Mouse (Mus musculus) intestine, embryonic 15.5 days (tissue): ENCODE results near the gene Ckap4. TPM values are rescaled to one million over a fixed set of nuclear protein-coding genes. Genes with fewer than 3 reads are reported as not detected.
"Not testable (repeated sequence)": the region's sequence is repeated elsewhere in the genome, so short reads cannot be mapped to it uniquely, and the experiment has no call there.

ENCODE experiments used
- ATAC-seq: fragments of 200-750 bp; cut with Nextera tagmentation; 2 replicates; pipeline ENCODE4 v1.8.0; 2017; ENCODE audit warnings: moderate TSS enrichment, moderate library complexity
- H3K27ac ChIP-seq: fragments of 300-500 bp; sonication (generic); 2 replicates; pipeline ENCODE4 v1.5.1; 2015; ENCODE audit warnings: mild to moderate bottlenecking, inconsistent platforms
- H3K27me3 ChIP-seq: fragments of 300-500 bp; sonication (generic); replicated peaks from 2 replicates; pipeline ENCODE4 v1.6.1; 2015; ENCODE audit warnings: inconsistent platforms
- H3K36me3 ChIP-seq: fragments of 300-500 bp; sonication (generic); 2 replicates; pipeline ENCODE4 v1.6.1; 2015; ENCODE audit warnings: inconsistent platforms
- H3K4me1 ChIP-seq: fragments of 300-500 bp; sonication (generic); replicated peaks from 2 replicates; pipeline ENCODE4 v1.6.1; 2015; ENCODE audit warnings: inconsistent platforms
- H3K4me2 ChIP-seq: fragments of 300-500 bp; sonication (generic); replicated peaks from 2 replicates; pipeline ENCODE4 v1.6.1; 2015; ENCODE audit warnings: mild to moderate bottlenecking, inconsistent platforms
- H3K4me3 ChIP-seq: fragments of 300-500 bp; sonication (generic); replicated peaks from 2 replicates; pipeline ENCODE4 v1.5.1; 2015; ENCODE audit warnings: inconsistent platforms
- H3K9ac ChIP-seq: fragments of 300-500 bp; sonication (generic); 2 replicates; pipeline ENCODE4 v1.6.1; 2015; ENCODE audit warnings: inconsistent platforms
- H3K9me3 ChIP-seq: fragments of 300-500 bp; sonication (generic); 2 replicates; pipeline ENCODE4 v1.6.1; 2016; ENCODE audit warnings: inconsistent platforms
- WGBS: fragments of 180-500 bp; shearing (Covaris S2); methylation state at CpG from one replicate; pipeline ENCODE4 v1.1.7; 2015; 5-methylcytosine and 5-hydroxymethylcytosine counted together
- polyA plus RNA-seq: library from polyadenylated mRNA; unstranded; fragments of >200 nt; fragmentation: Nextera tagmentation; extraction: Ambion mirVana; gene quantifications from 2 replicates; pipeline ENCODE4 v1.2.1, GENCODE M21; 2015

Ckap4 gene
- polyA plus RNA-seq, 1 experiment from 2014 or later, result 61.2 TPM

- no peaks in the 10 kb centered on the region for H3K4me1 ChIP-seq
- no peaks in the 10 kb centered on the region for H3K36me3 ChIP-seq
- H3K9me3 ChIP-seq, result no peaks in the 10 kb centered on the region
- no peak overlapping the region for H3K4me3 ChIP-seq
- H3K27me3 ChIP-seq, result no peaks in the 10 kb centered on the region
- H3K4me2 ChIP-seq, result no peak overlapping the region
- no peak overlapping the region for H3K9ac ChIP-seq
- WGBS, result 59% methylated on average over 3 of the region's 3 CpGs
- no peak overlapping the region for H3K27ac ChIP-seq
- peak; percentile 89 for ATAC-seq
Measured at GRCm38 (mm10) chr10:84483553-84483952, 50.3 kb downstream of the Ckap4 start.

GRCm38 (mm10) chr10:84483069-84483468 lies 50.8 kb downstream of the Ckap4 start:
- Histone ChIP-seq H3K4me1 (no peaks in the 10 kb centered on the region), H3K9ac (no peak overlapping the region), H3K27me3 (no peaks in the 10 kb centered on the region), H3K27ac (no peak overlapping the region), H3K4me2 (no peak overlapping the region), H3K9me3 (no peaks in the 10 kb centered on the region), H3K36me3 (no peaks in the 10 kb centered on the region), H3K4me3 (no peak overlapping the region)
- WGBS, result 91% methylated on average over 2 of the region's 2 CpGs
- ATAC-seq, result no peak

DNA sequence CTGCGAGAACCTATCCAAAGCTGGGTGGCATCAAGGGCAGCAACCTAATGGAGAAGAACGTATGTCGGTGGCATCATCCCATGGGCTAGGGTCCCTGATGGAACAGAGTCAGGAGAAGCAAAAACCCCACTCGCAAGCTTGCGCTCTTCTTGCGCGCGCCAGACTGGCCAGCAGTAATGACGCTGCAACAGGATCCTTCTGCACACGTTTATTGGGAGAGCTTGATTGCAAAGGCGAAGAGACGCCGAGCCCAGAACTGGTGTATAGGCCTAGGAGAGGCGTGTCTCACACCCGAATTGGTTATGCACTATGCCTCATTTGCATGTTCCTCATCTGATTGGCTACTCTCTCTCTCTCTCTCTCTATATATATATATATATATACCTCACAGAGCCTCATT lies 51.4 kb downstream of the Ckap4 start:
- not testable (repeated sequence) for H3K27ac ChIP-seq, H3K36me3 ChIP-seq, H3K9ac ChIP-seq, H3K4me1 ChIP-seq, H3K27me3 ChIP-seq, H3K4me3 ChIP-seq, H3K9me3 ChIP-seq, ATAC-seq, H3K4me2 ChIP-seq
- 92% methylated on average over 15 of the region's 15 CpGs for WGBS

- H3K4me3 ChIP-seq, result no peak overlapping the region
- no peak for ATAC-seq
Measured at GRCm38 (mm10) chr10:84481327-84481671, 52.6 kb downstream of the Ckap4 start.

GRCm38 (mm10) chr10:84480667-84481326 lies 53.1 kb downstream of the Ckap4 start:
- no peaks in the 10 kb centered on the region for H3K27me3 ChIP-seq
- no peak for ATAC-seq
- H3K9ac ChIP-seq, result no peak overlapping the region
- H3K4me1 ChIP-seq, result peaks cover 5% of the 10 kb centered on the region
- H3K27ac ChIP-seq, result no peak overlapping the region
- WGBS, result 55% methylated on average over 8 of the region's 8 CpGs
- H3K36me3 ChIP-seq, result no peaks in the 10 kb centered on the region
- H3K4me3 ChIP-seq, result no peak overlapping the region
- no peak overlapping the region for H3K4me2 ChIP-seq
- H3K9me3 ChIP-seq, result no peaks in the 10 kb centered on the region

More at GRCm38 (mm10) chr10:84481327-84481671, 52.6 kb downstream of the Ckap4 start:
- WGBS, result 62% methylated on average over 5 of the region's 5 CpGs
- H3K27me3 ChIP-seq, result no peaks in the 10 kb centered on the region
- H3K9me3 ChIP-seq, result no peaks in the 10 kb centered on the region
- no peak overlapping the region for H3K9ac ChIP-seq
- H3K4me2 ChIP-seq, result no peak overlapping the region
- H3K27ac ChIP-seq, result no peak overlapping the region
- no peaks in the 10 kb centered on the region for H3K36me3 ChIP-seq
- peaks cover 5% of the 10 kb centered on the region for H3K4me1 ChIP-seq

GRCm38 (mm10) chr10:84480146-84480545 lies 53.7 kb downstream of the Ckap4 start:
- H3K9me3 ChIP-seq, result no peaks in the 10 kb centered on the region
- WGBS, result 88% methylated on average over 4 of the region's 4 CpGs
- H3K9ac ChIP-seq, result no peak overlapping the region
- H3K27ac ChIP-seq, result no peak overlapping the region
- no peak overlapping the region for H3K4me2 ChIP-seq
- H3K27me3 ChIP-seq, result no peaks in the 10 kb centered on the region
- H3K36me3 ChIP-seq, result no peaks in the 10 kb centered on the region
- H3K4me3 ChIP-seq, result no peak overlapping the region
- ATAC-seq, result no peak
- H3K4me1 ChIP-seq, result peaks cover 5% of the 10 kb centered on the region

DNA sequence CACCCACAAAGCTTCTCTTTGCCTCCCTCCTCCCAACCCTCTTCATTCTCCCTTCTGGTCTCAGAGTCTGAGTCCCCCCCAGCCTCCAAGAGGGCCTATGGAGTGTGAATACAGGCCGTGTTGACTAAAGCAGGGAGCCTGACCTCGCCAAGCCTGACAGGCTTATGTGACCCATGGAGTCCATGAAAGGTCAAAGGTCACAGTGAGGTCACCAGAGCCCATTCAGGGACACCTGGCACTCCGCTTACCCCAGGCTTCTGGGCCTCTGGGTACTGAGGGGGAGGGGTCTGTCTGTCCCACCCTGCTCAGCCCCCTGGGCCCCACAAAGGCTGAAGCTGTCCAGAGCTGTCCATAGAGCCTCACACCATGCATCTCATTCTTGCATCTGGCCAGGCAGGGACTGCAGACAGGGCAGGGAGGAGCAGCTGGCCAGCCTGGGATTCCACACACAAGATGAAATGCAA lies 56.2 kb downstream of the Ckap4 start:
- no peaks in the 10 kb centered on the region for H3K9me3 ChIP-seq
- no peak overlapping the region for H3K27ac ChIP-seq
- ATAC-seq, result no peak
- H3K9ac ChIP-seq, result no peak overlapping the region
- no peak overlapping the region for H3K4me3 ChIP-seq
- 18% methylated on average over 3 of the region's 3 CpGs for WGBS
- H3K4me2 ChIP-seq, result no peak overlapping the region
- H3K36me3 ChIP-seq, result no peaks in the 10 kb centered on the region
- H3K4me1 ChIP-seq, result peaks cover 5% of the 10 kb centered on the region
- no peaks in the 10 kb centered on the region for H3K27me3 ChIP-seq

DNA sequence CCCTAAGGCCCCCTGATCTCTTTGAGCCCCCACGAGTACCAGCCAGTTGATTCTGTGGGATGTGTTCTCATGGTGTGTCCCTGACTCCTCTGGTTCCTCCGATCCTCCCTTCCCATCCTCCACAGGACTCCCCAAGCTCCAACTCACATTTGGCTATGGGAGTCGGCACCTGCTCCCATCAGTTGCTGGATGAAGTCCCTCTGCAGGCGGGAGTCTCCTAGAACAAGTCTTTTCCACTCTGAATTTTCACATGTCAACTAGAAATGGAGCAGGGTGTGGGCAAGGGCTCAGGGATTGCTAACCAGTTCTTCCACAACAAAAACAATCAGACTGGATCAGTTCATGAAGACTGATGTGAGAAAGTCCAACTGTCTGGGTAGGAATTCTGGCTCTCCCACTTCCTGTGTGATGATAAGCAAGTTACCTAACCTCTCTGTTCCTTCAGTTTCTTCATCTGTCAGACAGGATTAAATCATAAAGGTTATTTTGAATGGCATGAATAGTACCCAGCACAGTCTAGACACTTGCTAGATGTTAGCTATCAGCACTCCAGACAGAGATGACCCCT lies 56.7 kb downstream of the Ckap4 start:
- no peak for ATAC-seq
- 58% methylated on average over 4 of the region's 4 CpGs for WGBS
- H3K4me1 ChIP-seq, result peaks cover 5% of the 10 kb centered on the region
- no peak overlapping the region for H3K27ac ChIP-seq
- no peak overlapping the region for H3K4me3 ChIP-seq
- no peaks in the 10 kb centered on the region for H3K36me3 ChIP-seq
- no peak overlapping the region for H3K9ac ChIP-seq
- no peak overlapping the region for H3K4me2 ChIP-seq
- H3K27me3 ChIP-seq, result no peaks in the 10 kb centered on the region
- no peaks in the 10 kb centered on the region for H3K9me3 ChIP-seq

Other genes with a start within 250 kb of the Ckap4 start
- 0.92 and 0.97 TPM in 2 replicates for gene Nuak1, start 93.5 kb downstream of the Ckap4 start, polyA plus RNA-seq
- 10.6 and 11.6 TPM in 2 replicates for gene Tcp11l2, start 42.6 kb upstream of the Ckap4 start, polyA plus RNA-seq
- 11.3 and 11.6 TPM in 2 replicates for gene Polr3b, start 88.2 kb upstream of the Ckap4 start, polyA plus RNA-seq
- gene Rfx4, start 222.0 kb upstream of the Ckap4 start, polyA plus RNA-seq, result not detected in 2 replicates